Mouse (Mus musculus): ENCODE measurements around the gene Dll4. TPM values are rescaled to one million over a fixed set of nuclear protein-coding genes. Genes with fewer than 3 reads are reported as not detected.

The Dll4 gene
- total and polyA plus RNA-seq, 3 experiments = 0.12 to 0.13 TPM; not detected in 1

DNA sequence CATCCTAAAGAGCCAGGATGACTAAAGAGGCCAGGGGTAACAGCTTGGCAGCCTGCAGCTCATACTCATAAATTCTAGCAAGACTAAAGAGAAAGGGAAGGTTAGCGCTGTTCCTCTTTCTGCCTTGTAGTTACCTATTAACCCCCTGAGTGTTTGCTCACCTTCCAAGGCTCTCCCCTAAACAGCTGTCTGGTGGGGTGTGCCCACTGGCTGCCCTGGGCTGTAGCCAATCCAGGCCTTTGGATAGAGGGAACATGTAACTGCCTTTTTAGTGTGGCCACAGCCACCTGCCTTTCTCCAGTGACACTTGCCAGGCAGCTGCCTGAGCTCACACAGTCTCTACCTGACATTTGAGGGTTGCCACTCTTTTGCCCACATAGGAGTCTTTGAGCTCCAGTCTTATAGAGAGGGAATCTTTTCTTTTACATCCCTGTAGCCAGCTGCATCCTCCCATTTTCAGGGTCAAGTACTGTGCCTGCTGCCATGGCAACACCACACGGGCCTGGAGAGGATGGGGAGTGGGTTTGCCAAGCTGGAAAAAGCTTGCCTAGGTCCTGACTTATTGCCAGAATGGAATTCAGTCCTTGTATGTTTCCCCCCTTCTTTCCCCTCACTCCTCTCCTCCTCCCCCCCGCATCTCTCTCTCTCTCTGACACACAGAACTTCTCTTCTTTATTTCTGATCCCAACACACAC, 3.7 kb downstream of the Dll4 start:
- Histone ChIP-seq H3K4me1 (ENCODE audit: control insufficient read depth in 1 of 2, insufficient read depth in 2 of 2) (peaks cover 9 to 28% of the 10 kb centered on the region in 2 experiments), H3K4me2 (ENCODE audit: insufficient read depth, low read depth, poor library complexity, severe bottlenecking) (no peak overlapping the region), H3K27ac (ENCODE audit: insufficient read depth, low read depth) (no peak overlapping the region), H3K79me2 (replicated peaks; ENCODE audit: control insufficient read depth, extremely low read depth, insufficient read depth, poor library complexity, severe bottlenecking) (no peaks in the 10 kb centered on the region), H3K9me3 (replicated peaks; ENCODE audit: low read length) (no peaks in the 10 kb centered on the region), H3K9ac (ENCODE audit: insufficient read depth, low read depth) (no peak overlapping the region), H3K36me3 (replicated peaks in 1 of 2; ENCODE audit: control insufficient read depth in 1 of 2, insufficient read depth in 1 of 2, low read length in 1 of 2) (no peaks in the 10 kb centered on the region), H3K4me3 (replicated peaks in 1 of 3; ENCODE audit: low read depth in 2 of 3, low read length in 2 of 3, poor library complexity in 1 of 3) (no peak overlapping the region), H3K27me3 (replicated peaks) (peaks cover 76% of the 10 kb centered on the region)
- TF ChIP-seq MAX (IDR thresholded peaks at IDR 0.05; ENCODE audit: low read length) = no peak
- TF ChIP-seq PAX5 (IDR thresholded peaks at IDR 0.05; ENCODE audit: low read length) = no peak
- TF ChIP-seq MAFK (IDR thresholded peaks at IDR 0.05; ENCODE audit: insufficient replicate concordance, low read length) = no peak
- DNase-seq (ENCODE audit: extremely low read depth) = no peak
- dilution Hi-C loops (cut with MboI; ENCODE audit: extremely low pct_ligation_motif_present, extremely low pct_unique_long_range_greater_than_20kb, low sequenced_read_pairs) = no loop called here
- in situ Hi-C loops (cut with MboI; ENCODE audit: low pct_ligation_motif_present, low pct_unique_long_range_greater_than_20kb, low sequenced_read_pairs) = no loop called here

DNA sequence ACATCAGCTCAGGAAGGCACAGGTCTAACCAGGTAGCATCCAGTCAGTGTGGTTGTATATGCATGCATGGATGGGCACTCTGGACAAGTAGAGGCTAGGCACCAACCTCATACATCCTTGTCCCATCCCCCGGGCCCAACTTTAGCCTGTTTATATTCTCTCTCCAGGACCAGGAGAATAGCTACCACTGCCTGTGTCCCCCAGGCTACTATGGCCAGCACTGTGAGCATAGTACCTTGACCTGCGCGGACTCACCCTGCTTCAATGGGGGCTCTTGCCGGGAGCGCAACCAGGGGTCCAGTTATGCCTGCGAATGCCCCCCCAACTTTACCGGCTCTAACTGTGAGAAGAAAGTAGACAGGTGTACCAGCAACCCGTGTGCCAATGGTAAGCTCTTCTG, 5.2 kb downstream of the Dll4 start:
- no peak overlapping the region for H3K4me3 ChIP-seq (replicated peaks in 1 of 3; ENCODE audit: low read depth in 2 of 3, low read length in 2 of 3, poor library complexity in 1 of 3)
- H3K79me2 ChIP-seq (replicated peaks; ENCODE audit: control insufficient read depth, extremely low read depth, insufficient read depth, poor library complexity, severe bottlenecking) = no peaks in the 10 kb centered on the region
- peaks cover 63% of the 10 kb centered on the region for H3K27me3 ChIP-seq (replicated peaks)
- dilution Hi-C loops (cut with MboI; ENCODE audit: extremely low pct_ligation_motif_present, extremely low pct_unique_long_range_greater_than_20kb, low sequenced_read_pairs) (no loop called here), in situ Hi-C loops (cut with MboI; ENCODE audit: low pct_ligation_motif_present, low pct_unique_long_range_greater_than_20kb, low sequenced_read_pairs) (no loop called here)
- H3K27ac ChIP-seq (ENCODE audit: insufficient read depth, low read depth) = no peak overlapping the region
- H3K4me2 ChIP-seq (ENCODE audit: insufficient read depth, low read depth, poor library complexity, severe bottlenecking) = no peak overlapping the region
- no peak for DNase-seq (ENCODE audit: extremely low read depth)
- no peak overlapping the region for H3K9ac ChIP-seq (ENCODE audit: insufficient read depth, low read depth)
- peaks cover under 1 to 25% of the 10 kb centered on the region in 2 experiments; a peak in 3 of 4 replicates for H3K4me1 ChIP-seq (ENCODE audit: control insufficient read depth in 1 of 2, insufficient read depth in 2 of 2)
- TF ChIP-seq UBTF (IDR thresholded peaks at IDR 0.05; ENCODE audit: low read depth, low read length) = no peak
- TF ChIP-seq HCFC1 (IDR thresholded peaks at IDR 0.05; ENCODE audit: low read depth, low read length) = no peak
- TF ChIP-seq ELF1 (IDR thresholded peaks at IDR 0.05; ENCODE audit: low read depth, low read length) = no peak
- TF ChIP-seq POLR2AphosphoS2 (IDR thresholded peaks at IDR 0.05; ENCODE audit: low read depth, low read length) = no peak
- no peaks in the 10 kb centered on the region for H3K9me3 ChIP-seq (replicated peaks; ENCODE audit: low read length)
- no peaks in the 10 kb centered on the region for H3K36me3 ChIP-seq (replicated peaks in 1 of 2; ENCODE audit: control insufficient read depth in 1 of 2, insufficient read depth in 1 of 2, low read length in 1 of 2)

DNA sequence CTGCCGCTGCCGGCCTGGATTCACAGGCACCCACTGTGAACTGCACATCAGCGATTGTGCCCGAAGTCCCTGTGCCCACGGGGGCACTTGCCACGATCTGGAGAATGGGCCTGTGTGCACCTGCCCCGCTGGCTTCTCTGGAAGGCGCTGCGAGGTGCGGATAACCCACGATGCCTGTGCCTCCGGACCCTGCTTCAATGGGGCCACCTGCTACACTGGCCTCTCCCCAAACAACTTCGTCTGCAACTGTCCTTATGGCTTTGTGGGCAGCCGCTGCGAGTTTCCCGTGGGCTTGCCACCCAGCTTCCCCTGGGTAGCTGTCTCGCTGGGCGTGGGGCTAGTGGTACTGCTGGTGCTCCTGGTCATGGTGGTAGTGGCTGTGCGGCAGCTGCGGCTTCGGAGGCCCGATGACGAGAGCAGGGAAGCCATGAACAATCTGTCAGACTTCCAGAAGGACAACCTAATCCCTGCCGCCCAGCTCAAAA, 6.6 kb downstream of the Dll4 start:
- dilution Hi-C loops (cut with MboI; ENCODE audit: extremely low pct_ligation_motif_present, extremely low pct_unique_long_range_greater_than_20kb, low sequenced_read_pairs) = no loop called here
- TF ChIP-seq ZMIZ1 (IDR thresholded peaks at IDR 0.05; ENCODE audit: low read depth, low read length) (no peak), MAZ (IDR thresholded peaks at IDR 0.05; ENCODE audit: low read depth, low read length) (no peak), USF1 (IDR thresholded peaks at IDR 0.05; ENCODE audit: low read depth, low read length) (no peak), BHLHE40 (IDR thresholded peaks at IDR 0.05; ENCODE audit: low read depth, low read length) (no peak), ETS1 (conservative IDR thresholded peaks at IDR 0.05; ENCODE audit: low read depth, low read length) (no peak), SIN3A (IDR thresholded peaks at IDR 0.05; ENCODE audit: low read length) (no peak), CHD1 (IDR thresholded peaks at IDR 0.05; ENCODE audit: low read depth, low read length) (no peak), UBTF (IDR thresholded peaks at IDR 0.05; ENCODE audit: low read depth, low read length) (no peak), E2F4 (IDR thresholded peaks at IDR 0.05; ENCODE audit: insufficient replicate concordance, low read depth, low read length) (no peak), POLR2AphosphoS2 (IDR thresholded peaks at IDR 0.05; ENCODE audit: low read depth, low read length) (no peak), CTCF (conservative IDR thresholded peaks at IDR 0.05 in 1 of 2, IDR thresholded peaks at IDR 0.05 in 1 of 2; ENCODE audit: low read depth in 2 of 2, low read length in 2 of 2) (no peak), GABPA (IDR thresholded peaks at IDR 0.05; ENCODE audit: insufficient replicate concordance, low read depth, low read length) (no peak), HCFC1 (IDR thresholded peaks at IDR 0.05; ENCODE audit: low read depth, low read length) (no peak), NELFE (IDR thresholded peaks at IDR 0.05; ENCODE audit: low read depth, low read length) (no peak)
- peaks cover 8 to 27% of the 10 kb centered on the region in 2 experiments for H3K4me1 ChIP-seq (ENCODE audit: control insufficient read depth in 1 of 2, insufficient read depth in 2 of 2)
- no peaks in the 10 kb centered on the region for H3K9me3 ChIP-seq (replicated peaks; ENCODE audit: low read length)
- no peaks in the 10 kb centered on the region for H3K36me3 ChIP-seq (replicated peaks in 1 of 2; ENCODE audit: control insufficient read depth in 1 of 2, insufficient read depth in 1 of 2, low read length in 1 of 2)
- no peak overlapping the region for H3K4me2 ChIP-seq (ENCODE audit: insufficient read depth, low read depth, poor library complexity, severe bottlenecking)
- H3K9ac ChIP-seq (ENCODE audit: insufficient read depth, low read depth) = no peak overlapping the region
- no peak for DNase-seq (ENCODE audit: extremely low read depth)
- in situ Hi-C loops (cut with MboI; ENCODE audit: low pct_ligation_motif_present, low pct_unique_long_range_greater_than_20kb, low sequenced_read_pairs) = no loop called here
- H3K79me2 ChIP-seq (replicated peaks; ENCODE audit: control insufficient read depth, extremely low read depth, insufficient read depth, poor library complexity, severe bottlenecking) = no peaks in the 10 kb centered on the region
- H3K27ac ChIP-seq (ENCODE audit: insufficient read depth, low read depth) = no peak overlapping the region
- H3K27me3 ChIP-seq (replicated peaks) = peaks cover 50% of the 10 kb centered on the region
- no peak overlapping the region for H3K4me3 ChIP-seq (replicated peaks in 1 of 3; ENCODE audit: low read depth in 2 of 3, low read length in 2 of 3, poor library complexity in 1 of 3)
